In the genomic region with DNA sequence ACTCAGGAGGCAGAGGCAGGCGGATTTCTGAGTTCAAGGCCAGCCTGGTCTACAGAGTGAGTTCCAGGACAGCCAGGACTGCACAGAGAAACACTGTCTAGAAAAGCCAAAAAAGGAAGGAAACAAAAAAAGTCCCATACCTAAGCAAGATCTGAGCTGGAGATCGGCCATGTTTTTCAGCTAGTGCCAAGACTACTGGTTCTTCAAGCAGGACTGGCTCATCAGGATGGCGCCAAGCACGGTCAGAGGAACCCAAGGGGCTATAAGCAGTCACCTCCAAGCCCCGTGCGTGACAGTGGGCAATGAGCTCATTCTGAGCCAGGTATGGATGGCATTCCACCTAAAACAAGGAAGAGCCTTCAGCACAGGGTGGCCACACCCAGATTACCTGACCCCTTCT, we compare ENCODE assay signal across 25 mouse cellular contexts. TPM values are rescaled to one million over a fixed set of nuclear protein-coding genes. Genes with fewer than 3 reads are reported as not detected.
DNase-seq lines count a peak whose midpoint lies in the region; ATAC-seq lines count a peak whose summit lies in the region.
"Had no signal": no experiment of that assay in that cellular context is flagged by ENCODE, and none has a peak within 500 bp of the region (broad histone marks: within the 10 kb centered on the region; RNA-seq: fewer than 3 reads in every experiment).

No protein-coding gene starts in this region.

- no peak overlapping the region for H3K9ac ChIP-seq in hindbrain, embryonic 16.5 days (ENCODE audit: low read depth, low read length)
- H3K9ac ChIP-seq in hindbrain, embryonic 12.5 days = no peak overlapping the region
- H3K9ac ChIP-seq in midbrain, embryonic 11.5 days (ENCODE audit: low read length) = no peak overlapping the region
- no peak overlapping the region for H3K9ac ChIP-seq in midbrain, embryonic 15.5 days
- H3K9ac ChIP-seq in stomach, embryonic 15.5 days = no peak overlapping the region
- H3K9ac ChIP-seq: embryonic facial prominence, embryonic 13.5 days; forebrain, embryonic 13.5 days; heart, embryonic 15.5 days; hindbrain, embryonic 14.5 days had no signal

- H3K27me3 ChIP-seq in hindbrain, embryonic 16.5 days (replicated peaks; ENCODE audit: control insufficient read depth, insufficient read depth, low read length) = no peaks in the 10 kb centered on the region
- no peaks in the 10 kb centered on the region for H3K27me3 ChIP-seq in hindbrain, embryonic 12.5 days
- no peaks in the 10 kb centered on the region for H3K27me3 ChIP-seq in midbrain, embryonic 11.5 days (ENCODE audit: control insufficient read depth, insufficient read depth, low read length)
- H3K27me3 ChIP-seq in midbrain, embryonic 15.5 days (replicated peaks) = no peaks in the 10 kb centered on the region
- no peaks in the 10 kb centered on the region for H3K27me3 ChIP-seq in stomach, embryonic 15.5 days (replicated peaks)
- H3K27me3 ChIP-seq: embryonic facial prominence, embryonic 13.5 days; forebrain, embryonic 13.5 days; heart, embryonic 15.5 days had no signal

- 98% methylated on average over 6 of the region's 6 CpGs for WGBS in hindbrain, embryonic 16.5 days
- WGBS in hindbrain, embryonic 12.5 days = 95% methylated on average over 6 of the region's 6 CpGs
- WGBS in midbrain, embryonic 11.5 days = 96% methylated on average over 6 of the region's 6 CpGs
- 94% methylated on average over 6 of the region's 6 CpGs for WGBS in midbrain, embryonic 15.5 days
- WGBS in stomach, embryonic 15.5 days = 93% methylated on average over 6 of the region's 6 CpGs

- DNase-seq in midbrain, embryonic 11.5 days (ENCODE audit: low spot score, missing footprints) = peak; percentile 35
- no peak for DNase-seq in cerebellum, adult 8-10 months
- DNase-seq: adrenal gland, adult 8-10 months; adrenal gland, postnatal 25 days; cerebellum, adult 11-12 months; cerebellum, adult 9-10 months; cerebellum, postnatal 14 days; gastrocnemius, postnatal 10 days; gastrocnemius, postnatal 36 days; heart, postnatal 10 days; heart, postnatal 36 days had no signal

- H3K27ac ChIP-seq in hindbrain, embryonic 16.5 days (ENCODE audit: low read depth, low read length) = no peak overlapping the region
- no peak overlapping the region for H3K27ac ChIP-seq in hindbrain, embryonic 12.5 days
- no peak overlapping the region for H3K27ac ChIP-seq in midbrain, embryonic 11.5 days (ENCODE audit: low read depth, low read length)
- no peak overlapping the region for H3K27ac ChIP-seq in midbrain, embryonic 15.5 days
- no peak overlapping the region for H3K27ac ChIP-seq in stomach, embryonic 15.5 days
- H3K27ac ChIP-seq: embryonic facial prominence, embryonic 13.5 days; forebrain, embryonic 10.5 days; forebrain, embryonic 13.5 days; heart, embryonic 15.5 days; hindbrain, embryonic 10.5 days; hindbrain, embryonic 14.5 days had no signal

- H3K4me1 ChIP-seq in hindbrain, embryonic 16.5 days (ENCODE audit: control insufficient read depth, insufficient read depth, low read depth, low read length) = no peaks in the 10 kb centered on the region
- H3K4me1 ChIP-seq in hindbrain, embryonic 12.5 days = no peaks in the 10 kb centered on the region
- H3K4me1 ChIP-seq in midbrain, embryonic 11.5 days (ENCODE audit: control insufficient read depth, insufficient read depth, low read length) = no peaks in the 10 kb centered on the region
- H3K4me1 ChIP-seq in midbrain, embryonic 15.5 days = no peaks in the 10 kb centered on the region
- H3K4me1 ChIP-seq in stomach, embryonic 15.5 days = no peaks in the 10 kb centered on the region
- H3K4me1 ChIP-seq: embryonic facial prominence, embryonic 13.5 days; forebrain, embryonic 10.5 days; forebrain, embryonic 13.5 days; heart, embryonic 15.5 days; hindbrain, embryonic 10.5 days had no signal

- H3K36me3 ChIP-seq in hindbrain, embryonic 16.5 days (ENCODE audit: control insufficient read depth, insufficient read depth, low read length) = peaks cover 46% of the 10 kb centered on the region
- peaks cover 87% of the 10 kb centered on the region for H3K36me3 ChIP-seq in hindbrain, embryonic 12.5 days
- H3K36me3 ChIP-seq in midbrain, embryonic 11.5 days (ENCODE audit: control insufficient read depth, insufficient read depth, low read length) = peaks cover 42% of the 10 kb centered on the region
- peaks cover 49% of the 10 kb centered on the region for H3K36me3 ChIP-seq in midbrain, embryonic 15.5 days (replicated peaks)
- peaks cover 82% of the 10 kb centered on the region for H3K36me3 ChIP-seq in stomach, embryonic 15.5 days

- no peaks in the 10 kb centered on the region for H3K9me3 ChIP-seq in hindbrain, embryonic 16.5 days (ENCODE audit: control insufficient read depth, low read length)
- H3K9me3 ChIP-seq in hindbrain, embryonic 12.5 days (replicated peaks) = no peaks in the 10 kb centered on the region
- no peaks in the 10 kb centered on the region for H3K9me3 ChIP-seq in midbrain, embryonic 11.5 days (ENCODE audit: control insufficient read depth, low read length)
- no peaks in the 10 kb centered on the region for H3K9me3 ChIP-seq in midbrain, embryonic 15.5 days
- no peaks in the 10 kb centered on the region for H3K9me3 ChIP-seq in stomach, embryonic 15.5 days
- H3K9me3 ChIP-seq: embryonic facial prominence, embryonic 13.5 days; forebrain, embryonic 10.5 days; forebrain, embryonic 13.5 days; heart, embryonic 15.5 days; hindbrain, embryonic 10.5 days had no signal

- H3K4me2 ChIP-seq in hindbrain, embryonic 16.5 days (ENCODE audit: low read length) = no peak overlapping the region
- no peak overlapping the region for H3K4me2 ChIP-seq in hindbrain, embryonic 12.5 days (replicated peaks)
- no peak overlapping the region for H3K4me2 ChIP-seq in midbrain, embryonic 11.5 days
- no peak overlapping the region for H3K4me2 ChIP-seq in midbrain, embryonic 15.5 days
- H3K4me2 ChIP-seq in stomach, embryonic 15.5 days = no peak overlapping the region
- H3K4me2 ChIP-seq: embryonic facial prominence, embryonic 13.5 days; forebrain, embryonic 13.5 days; heart, embryonic 11.5 days; heart, embryonic 15.5 days; hindbrain, embryonic 14.5 days had no signal

- no peak overlapping the region for H3K4me3 ChIP-seq in hindbrain, embryonic 16.5 days (ENCODE audit: low read length)
- no peak overlapping the region for H3K4me3 ChIP-seq in hindbrain, embryonic 12.5 days
- no peak overlapping the region for H3K4me3 ChIP-seq in midbrain, embryonic 11.5 days (ENCODE audit: low read depth, low read length)
- no peak overlapping the region for H3K4me3 ChIP-seq in midbrain, embryonic 15.5 days
- H3K4me3 ChIP-seq in stomach, embryonic 15.5 days (replicated peaks) = no peak overlapping the region
- H3K4me3 ChIP-seq: embryonic facial prominence, embryonic 13.5 days; erythroblast, embryonic 14.5 days; forebrain, embryonic 10.5 days; forebrain, embryonic 13.5 days; heart, embryonic 15.5 days; hindbrain, embryonic 10.5 days had no signal

- 0 out of 2 replicates have a peak, but pooled peaks have one; percentile 37 for ATAC-seq in hindbrain, embryonic 16.5 days
- no peak for ATAC-seq in hindbrain, embryonic 12.5 days (ENCODE audit: low FRiP score)
- ATAC-seq in midbrain, embryonic 11.5 days (ENCODE audit: low FRiP score) = no peak
- ATAC-seq in midbrain, embryonic 15.5 days (replicated peaks) = no peak
- ATAC-seq in stomach, embryonic 15.5 days (ENCODE audit: insufficient read depth, low FRiP score, low read depth) = 0 out of 2 replicates have a peak, but pooled peaks have one; percentile 35
- ATAC-seq: CD4-positive, CD25-positive, alpha-beta regulatory T cell, adult 4 months; forebrain, embryonic 13.5 days; forebrain, embryonic 16.5 days had no signal

RNA-seq across cellular contexts. Expression of a gene that starts 11.1 kb away (rescaled TPM):
- polyA plus RNA-seq in hindbrain, embryonic 16.5 days (2015; fragmentation: Nextera tagmentation; extraction: Ambion mirVana) = 80.6 and 88.1 TPM in 2 replicates
- 183 and 186 TPM in 2 replicates for polyA plus RNA-seq in hindbrain, embryonic 12.5 days (2016; fragmentation: Nextera tagmentation; extraction: Ambion mirVana)
- 304 and 328 TPM in 2 replicates for polyA plus RNA-seq in midbrain, embryonic 11.5 days (2014; fragmentation: Nextera tagmentation; extraction: Ambion mirVana)
- 89.8 and 95.2 TPM in 2 replicates for polyA plus RNA-seq in midbrain, embryonic 15.5 days (2015; fragmentation: Nextera tagmentation; extraction: Ambion mirVana)
- polyA plus RNA-seq in stomach, embryonic 15.5 days (2015; fragmentation: Nextera tagmentation; extraction: Ambion mirVana) = 103 and 118 TPM in 2 replicates

RNA-seq across cellular contexts. Expression of a gene that starts 12.7 kb away (rescaled TPM):
- 763 and 799 TPM in 2 replicates for polyA plus RNA-seq in hindbrain, embryonic 16.5 days (2015; fragmentation: Nextera tagmentation; extraction: Ambion mirVana)
- 566 and 569 TPM in 2 replicates for polyA plus RNA-seq in hindbrain, embryonic 12.5 days (2016; fragmentation: Nextera tagmentation; extraction: Ambion mirVana)
- 544 TPM in 2 replicates for polyA plus RNA-seq in midbrain, embryonic 11.5 days (2014; fragmentation: Nextera tagmentation; extraction: Ambion mirVana)
- polyA plus RNA-seq in midbrain, embryonic 15.5 days (2015; fragmentation: Nextera tagmentation; extraction: Ambion mirVana) = 675 and 714 TPM in 2 replicates
- 731 and 767 TPM in 2 replicates for polyA plus RNA-seq in stomach, embryonic 15.5 days (2015; fragmentation: Nextera tagmentation; extraction: Ambion mirVana)

RNA-seq across cellular contexts. Expression of a gene that starts 42.4 kb away (rescaled TPM):
- polyA plus RNA-seq in hindbrain, embryonic 16.5 days (2015; fragmentation: Nextera tagmentation; extraction: Ambion mirVana) = 4.0 and 5.6 TPM in 2 replicates
- polyA plus RNA-seq in hindbrain, embryonic 12.5 days (2016; fragmentation: Nextera tagmentation; extraction: Ambion mirVana) = 3.8 and 4.8 TPM in 2 replicates
- 1.7 and 2.6 TPM in 2 replicates for polyA plus RNA-seq in midbrain, embryonic 11.5 days (2014; fragmentation: Nextera tagmentation; extraction: Ambion mirVana)
- 4.3 and 6.7 TPM in 2 replicates for polyA plus RNA-seq in midbrain, embryonic 15.5 days (2015; fragmentation: Nextera tagmentation; extraction: Ambion mirVana)
- polyA plus RNA-seq in stomach, embryonic 15.5 days (2015; fragmentation: Nextera tagmentation; extraction: Ambion mirVana) = 4.2 and 4.5 TPM in 2 replicates

RNA-seq across cellular contexts. Expression of a gene that starts 46.5 kb away (rescaled TPM):
- polyA plus RNA-seq in hindbrain, embryonic 16.5 days (2015; fragmentation: Nextera tagmentation; extraction: Ambion mirVana) = 466 and 468 TPM in 2 replicates
- 731 and 767 TPM in 2 replicates for polyA plus RNA-seq in hindbrain, embryonic 12.5 days (2016; fragmentation: Nextera tagmentation; extraction: Ambion mirVana)
- 1,035 and 1,053 TPM in 2 replicates for polyA plus RNA-seq in midbrain, embryonic 11.5 days (2014; fragmentation: Nextera tagmentation; extraction: Ambion mirVana)
- polyA plus RNA-seq in midbrain, embryonic 15.5 days (2015; fragmentation: Nextera tagmentation; extraction: Ambion mirVana) = 370 and 378 TPM in 2 replicates
- polyA plus RNA-seq in stomach, embryonic 15.5 days (2015; fragmentation: Nextera tagmentation; extraction: Ambion mirVana) = 1,377 and 1,420 TPM in 2 replicates

Comparison
In these comparisons a context has a peak if more than half of its experiments do, and no peak if none do; other contexts are left out.
1. ATAC-seq: peak in hindbrain, embryonic 16.5 days (single experiment) and stomach, embryonic 15.5 days (single experiment); none in hindbrain, embryonic 12.5 days (single experiment), midbrain, embryonic 11.5 days (single experiment) and midbrain, embryonic 15.5 days (single experiment).